Mouse (Mus musculus) megakaryocyte, embryonic 14.5 days (primary cell): ENCODE measurements around the gene Tpk1.

Experiments
- FLI1 ChIP-seq: IDR thresholded peaks from 2 replicates; pipeline ENCODE4 v1.6.1; 2012; ENCODE audit warnings: low read length, inconsistent platforms, mixed read lengths
- GATA1 ChIP-seq: IDR thresholded peaks from 3 replicates; pipeline ENCODE4 v1.6.1; 2012; ENCODE audit warnings: mixed read lengths, low read length, inconsistent platforms, borderline replicate concordance

- no peak for TF ChIP-seq GATA1
- no peak for TF ChIP-seq FLI1
Measured at GRCm38 (mm10) chr6:43533323-43533722, 132.8 kb downstream of the Tpk1 start.
